Mouse (Mus musculus): ENCODE measurements around the gene Clip3.

DNA sequence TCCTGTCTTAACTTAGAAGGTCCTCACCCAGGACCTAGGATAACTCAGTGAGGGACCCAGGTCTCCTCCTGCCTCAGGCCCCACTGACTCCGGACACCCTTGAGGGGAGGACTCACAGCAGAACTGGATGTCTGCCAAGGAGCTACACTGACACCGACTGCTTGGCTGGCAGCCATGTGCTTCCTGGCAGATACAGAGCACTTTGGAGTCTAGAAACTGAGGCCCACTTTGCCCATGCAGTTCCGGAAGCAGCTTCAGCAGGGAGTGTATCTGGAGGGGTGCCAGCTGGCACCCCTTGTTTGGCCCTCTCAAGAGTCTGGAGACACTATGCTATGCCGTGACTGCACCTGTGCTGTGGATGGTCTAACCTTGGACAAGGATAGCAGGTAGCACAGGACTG, 41.9 kb downstream of the Clip3 start:
- TF ChIP-seq CTCF (IDR thresholded peaks at IDR 0.05; ENCODE audit: low read depth, low read length) (no peak), POLR2A (IDR thresholded peaks at IDR 0.05; ENCODE audit: insufficient read depth, low read length) (no peak), EP300 (IDR thresholded peaks at IDR 0.05; ENCODE audit: insufficient read depth, low read depth, low read length) (no peak)

Measured in ES-Bruce4 (cell line).